Mouse (Mus musculus) thymus, adult 18-20 months (tissue): ENCODE data around the gene Rgsl1.
"Not testable (repeated sequence)": the region's sequence is repeated elsewhere in the genome, so short reads cannot be mapped to it uniquely, and the experiment has no call there.

Experiments used
- DNase-seq, 2 experiments: peaks; one replicate each; pipeline ENCODE4 v3.0.0; 2022; ENCODE audit warnings: mixed read lengths in 2 of 2

Rgsl1 gene

GRCm38 (mm10) chr1:153844042-153844441 is at the start of gene Rgsl1:
TSS of gene Rgsl1 (minus strand) at chr1:153844142.
- no peak for DNase-seq

GRCm38 (mm10) chr1:153891442-153891841 is 47.5 kb upstream of the Rgsl1 start, which contains the start of gene Teddm1a:
TSS of gene Teddm1a (plus strand) at chr1:153891742.
- DNase-seq = no peak

- DNase-seq = no peak
Measured at GRCm38 (mm10) chr1:153890121-153890520, 46.2 kb upstream of the Rgsl1 start.

GRCm38 (mm10) chr1:153886024-153886633 is 42.2 kb upstream of the Rgsl1 start:
- DNase-seq = no peak

GRCm38 (mm10) chr1:153880391-153880790 is 36.4 kb upstream of the Rgsl1 start:
- not testable (repeated sequence) for DNase-seq

- no peak for DNase-seq
Measured at GRCm38 (mm10) chr1:153874045-153874444, 30.1 kb upstream of the Rgsl1 start, which contains the start of gene Teddm1b. TSS of gene Teddm1b (plus strand) at chr1:153874345.

- no peak for DNase-seq
Measured at GRCm38 (mm10) chr1:153855946-153856345, 12.0 kb upstream of the Rgsl1 start.

- DNase-seq = peak; percentile 21 to 41
Measured at GRCm38 (mm10) chr1:153852696-153853095, 8.8 kb upstream of the Rgsl1 start.

- DNase-seq = no peak
Measured at GRCm38 (mm10) chr1:153846867-153847266, 2.9 kb upstream of the Rgsl1 start.

GRCm38 (mm10) chr1:153846420-153846819 is 2.5 kb upstream of the Rgsl1 start:
- no peak for DNase-seq

GRCm38 (mm10) chr1:153842121-153842740 is 1.7 kb downstream of the Rgsl1 start:
- DNase-seq = peak; percentile 54 to 72

GRCm38 (mm10) chr1:153836036-153836435 is 7.9 kb downstream of the Rgsl1 start:
- DNase-seq = no peak

GRCm38 (mm10) chr1:153830746-153831145 is 13.2 kb downstream of the Rgsl1 start:
- DNase-seq = no peak

- no peak for DNase-seq
Measured at GRCm38 (mm10) chr1:153820216-153820615, 23.7 kb downstream of the Rgsl1 start.

GRCm38 (mm10) chr1:153814278-153814677 is 29.7 kb downstream of the Rgsl1 start:
- DNase-seq = no peak

- DNase-seq = peak; percentile 8 to 28
Measured at GRCm38 (mm10) chr1:153807390-153807993, 36.5 kb downstream of the Rgsl1 start.

- DNase-seq = no peak
Measured at GRCm38 (mm10) chr1:153803530-153803929, 40.4 kb downstream of the Rgsl1 start.

GRCm38 (mm10) chr1:153802691-153803090 is 41.3 kb downstream of the Rgsl1 start:
- DNase-seq = no peak

GRCm38 (mm10) chr1:153794241-153794640 is 49.7 kb downstream of the Rgsl1 start:
- DNase-seq = no peak

- no peak for DNase-seq
Measured at GRCm38 (mm10) chr1:153790708-153791107, 53.2 kb downstream of the Rgsl1 start.

GRCm38 (mm10) chr1:153785608-153786007 is 58.3 kb downstream of the Rgsl1 start:
- DNase-seq = no peak

GRCm38 (mm10) chr1:153783339-153783738 is 60.6 kb downstream of the Rgsl1 start:
- no peak for DNase-seq

- DNase-seq = no peak
Measured at GRCm38 (mm10) chr1:153778205-153778604, 65.7 kb downstream of the Rgsl1 start.

- no peak for DNase-seq
Measured at GRCm38 (mm10) chr1:153776257-153776656, 67.7 kb downstream of the Rgsl1 start.
